Mouse (Mus musculus) heart, adult 2 months (tissue): ENCODE measurements at regions not wholly inside any gene's neighbourhood (a gene's known extent, or its start where the extent isn't known, plus 50 kb on each side); places are given as distances from the start of the nearest gene placed in this dataset.

ENCODE experiments used
- CTCF ChIP-seq: fragments of 200-600 bp; IDR thresholded peaks from 2 replicates; pipeline ENCODE4 v1.8.1; 2022; ENCODE audit warnings: antibody characterized with exemption, mild to moderate bottlenecking, moderate library complexity
- EP300 ChIP-seq: fragments of 200-500 bp; IDR thresholded peaks from 2 replicates; pipeline ENCODE4 v1.6.1; 2011; ENCODE audit warnings: low read depth, low read length, control low read depth; ENCODE audit not compliant: insufficient read depth

DNA sequence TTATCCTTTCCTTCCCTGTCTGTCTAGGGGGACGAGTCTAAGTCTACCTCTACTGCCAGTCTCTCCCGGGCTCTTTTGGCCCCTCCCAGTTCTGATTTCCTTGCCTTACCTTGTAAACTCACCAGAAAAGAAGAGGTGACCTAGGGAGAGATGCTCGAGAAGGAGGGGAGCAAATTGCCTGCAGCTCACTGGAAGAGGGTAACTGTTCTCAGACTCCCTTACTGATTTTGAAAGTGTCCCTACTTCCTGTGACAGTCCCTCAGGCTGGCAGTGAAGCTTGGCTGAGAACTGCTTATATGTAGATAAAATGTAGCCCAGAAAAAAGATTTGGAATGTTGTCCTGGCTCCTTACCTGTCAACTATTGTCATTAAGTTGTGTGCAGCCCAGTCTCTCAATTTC lies 180.6 kb upstream of the Tab2 start:
- TF ChIP-seq EP300, result no peak
- no peak for TF ChIP-seq CTCF
